Mouse (Mus musculus): ENCODE results near the gene Oaz1.

- TF ChIP-seq CTCF (IDR thresholded peaks at IDR 0.05; ENCODE audit: control insufficient read depth, insufficient read depth, low read length) (no peak), POLR2A (IDR thresholded peaks at IDR 0.05; ENCODE audit: borderline replicate concordance, control insufficient read depth, low read depth, low read length) (no peak)
Measured at GRCm38 (mm10) chr10:80862305-80862704, 35.8 kb downstream of the Oaz1 start.
